In the genomic region with DNA sequence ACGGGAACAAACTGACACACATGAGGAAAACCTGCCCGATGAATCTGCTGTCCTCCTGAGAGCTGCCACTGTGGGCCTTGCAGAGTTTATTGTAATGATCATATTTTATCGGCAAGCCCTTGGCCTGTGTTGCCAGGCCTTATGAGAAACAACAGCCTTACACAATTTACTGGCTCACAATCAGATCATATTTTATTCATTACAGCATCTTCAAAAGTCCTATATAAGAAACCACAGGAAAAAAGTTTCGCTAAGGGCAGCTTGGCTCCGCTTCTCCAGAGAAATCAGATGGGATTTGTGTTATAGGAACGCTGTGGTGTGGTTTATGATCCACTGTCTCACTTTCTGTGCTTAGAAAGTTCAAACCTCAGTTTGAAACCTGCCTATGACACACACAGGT, we compare ENCODE assay signal across 23 mouse cellular contexts. TPM values are rescaled to one million over a fixed set of nuclear protein-coding genes. Genes with fewer than 3 reads are reported as not detected.
DNase-seq lines count a peak whose midpoint lies in the region; ATAC-seq lines count a peak whose summit lies in the region.
"Had no signal": no experiment of that assay in that cellular context is flagged by ENCODE, and none has a peak within 500 bp of the region (broad histone marks: within the 10 kb centered on the region; RNA-seq: fewer than 3 reads in every experiment).

No protein-coding gene starts in this region.

- ATAC-seq in hindbrain, embryonic 12.5 days (ENCODE audit: low FRiP score): no peak
- ATAC-seq in hindbrain, embryonic 16.5 days: no peak
- ATAC-seq in limb, embryonic 12.5 days (ENCODE audit: insufficient number of reproducible peaks, insufficient read depth, low FRiP score, low TSS enrichment, low read depth): no peak
- no peak for ATAC-seq in embryonic facial prominence, embryonic 14.5 days (ENCODE audit: low read depth)
- no peak for ATAC-seq in limb, embryonic 15.5 days (ENCODE audit: insufficient number of reproducible peaks, low FRiP score, low TSS enrichment, low read depth)
- no peak for ATAC-seq in forebrain, embryonic 13.5 days
- ATAC-seq: intestine, postnatal 0 days had no signal

- no peak overlapping the region for H3K4me3 ChIP-seq in hindbrain, embryonic 12.5 days
- H3K4me3 ChIP-seq in hindbrain, embryonic 16.5 days (ENCODE audit: low read length): no peak overlapping the region
- no peak overlapping the region for H3K4me3 ChIP-seq in limb, embryonic 12.5 days (replicated peaks)
- no peak overlapping the region for H3K4me3 ChIP-seq in limb, embryonic 10.5 days
- no peak overlapping the region for H3K4me3 ChIP-seq in embryonic facial prominence, embryonic 14.5 days (ENCODE audit: low read depth, low read length)
- H3K4me3 ChIP-seq in limb, embryonic 15.5 days: no peak overlapping the region
- no peak overlapping the region for H3K4me3 ChIP-seq in forebrain, embryonic 13.5 days
- H3K4me3 ChIP-seq: heart, embryonic 15.5 days; neural tube, embryonic 12.5 days had no signal

- DNase-seq in limb, embryonic 10.5 days (ENCODE audit: low spot score): no peak
- peak; percentile 65 for DNase-seq in embryonic facial prominence, embryonic 14.5 days (ENCODE audit: low spot score)
- no peak for DNase-seq in layer of hippocampus, postnatal 14 days (ENCODE audit: low spot score in 2 of 2)
- DNase-seq: cerebellum, adult 2 months; cerebellum, postnatal 36 days; forebrain, postnatal 0 days; kidney, postnatal 10 days; liver; lung, postnatal 14 days; right cerebral cortex, postnatal 14 days; spleen, adult 18-20 months; thymus, postnatal 36 days had no signal

- no peaks in the 10 kb centered on the region for H3K36me3 ChIP-seq in hindbrain, embryonic 12.5 days
- 0 out of 2 replicates have a peak, but pooled peaks cover 5% of the 10 kb centered on the region for H3K36me3 ChIP-seq in hindbrain, embryonic 16.5 days (ENCODE audit: control insufficient read depth, insufficient read depth, low read length)
- no peaks in the 10 kb centered on the region for H3K36me3 ChIP-seq in limb, embryonic 12.5 days
- H3K36me3 ChIP-seq in limb, embryonic 10.5 days: no peaks in the 10 kb centered on the region
- H3K36me3 ChIP-seq in embryonic facial prominence, embryonic 14.5 days (ENCODE audit: control insufficient read depth, insufficient read depth, low read length): no peaks in the 10 kb centered on the region
- no peaks in the 10 kb centered on the region for H3K36me3 ChIP-seq in limb, embryonic 15.5 days
- no peaks in the 10 kb centered on the region for H3K36me3 ChIP-seq in forebrain, embryonic 13.5 days (ENCODE audit: poor library complexity, severe bottlenecking)
- H3K36me3 ChIP-seq: heart, embryonic 15.5 days; neural tube, embryonic 12.5 days had no signal

- WGBS in hindbrain, embryonic 12.5 days: 88% methylated on average over 6 of the region's 6 CpGs
- WGBS in hindbrain, embryonic 16.5 days: 86% methylated on average over 6 of the region's 6 CpGs
- WGBS in limb, embryonic 12.5 days: 82% methylated on average over 6 of the region's 6 CpGs
- WGBS in limb, embryonic 10.5 days: 92% methylated on average over 6 of the region's 6 CpGs
- 51% methylated on average over 6 of the region's 6 CpGs for WGBS in embryonic facial prominence, embryonic 14.5 days
- WGBS in limb, embryonic 15.5 days: 45% methylated on average over 6 of the region's 6 CpGs
- WGBS in forebrain, embryonic 13.5 days: 95% methylated on average over 6 of the region's 6 CpGs

- no peaks in the 10 kb centered on the region for H3K9me3 ChIP-seq in hindbrain, embryonic 12.5 days (replicated peaks)
- no peaks in the 10 kb centered on the region for H3K9me3 ChIP-seq in hindbrain, embryonic 16.5 days (ENCODE audit: control insufficient read depth, low read length)
- no peaks in the 10 kb centered on the region for H3K9me3 ChIP-seq in limb, embryonic 12.5 days
- H3K9me3 ChIP-seq in limb, embryonic 10.5 days (replicated peaks): no peaks in the 10 kb centered on the region
- no peaks in the 10 kb centered on the region for H3K9me3 ChIP-seq in embryonic facial prominence, embryonic 14.5 days (ENCODE audit: control insufficient read depth, low read length)
- no peaks in the 10 kb centered on the region for H3K9me3 ChIP-seq in limb, embryonic 15.5 days
- no peaks in the 10 kb centered on the region for H3K9me3 ChIP-seq in forebrain, embryonic 13.5 days (replicated peaks)
- H3K9me3 ChIP-seq: heart, embryonic 15.5 days; neural tube, embryonic 12.5 days had no signal

- peaks cover 16% of the 10 kb centered on the region for H3K4me1 ChIP-seq in hindbrain, embryonic 12.5 days
- H3K4me1 ChIP-seq in hindbrain, embryonic 16.5 days (ENCODE audit: control insufficient read depth, insufficient read depth, low read depth, low read length): peaks cover 18% of the 10 kb centered on the region
- peaks cover 51% of the 10 kb centered on the region for H3K4me1 ChIP-seq in limb, embryonic 12.5 days (replicated peaks)
- H3K4me1 ChIP-seq in limb, embryonic 10.5 days: peaks cover 13% of the 10 kb centered on the region
- H3K4me1 ChIP-seq in embryonic facial prominence, embryonic 14.5 days (ENCODE audit: control insufficient read depth, insufficient read depth, low read length): peaks cover 28% of the 10 kb centered on the region
- peaks cover 42% of the 10 kb centered on the region for H3K4me1 ChIP-seq in limb, embryonic 15.5 days
- peaks cover 22% of the 10 kb centered on the region for H3K4me1 ChIP-seq in forebrain, embryonic 13.5 days

- H3K4me2 ChIP-seq in hindbrain, embryonic 12.5 days (replicated peaks): no peak overlapping the region
- no peak overlapping the region for H3K4me2 ChIP-seq in hindbrain, embryonic 16.5 days (ENCODE audit: low read length)
- no peak overlapping the region for H3K4me2 ChIP-seq in limb, embryonic 12.5 days
- H3K4me2 ChIP-seq in embryonic facial prominence, embryonic 14.5 days (ENCODE audit: low read depth, low read length): no peak overlapping the region
- H3K4me2 ChIP-seq in limb, embryonic 15.5 days: no peak overlapping the region
- H3K4me2 ChIP-seq in forebrain, embryonic 13.5 days: no peak overlapping the region
- H3K4me2 ChIP-seq: heart, embryonic 15.5 days had no signal

- 0 out of 2 replicates have a peak overlapping the region, but pooled peaks have one; percentile 77 for H3K27ac ChIP-seq in hindbrain, embryonic 12.5 days
- H3K27ac ChIP-seq in hindbrain, embryonic 16.5 days (ENCODE audit: low read depth, low read length): no peak overlapping the region
- peak overlapping the region; percentile 87 for H3K27ac ChIP-seq in limb, embryonic 12.5 days
- no peak overlapping the region for H3K27ac ChIP-seq in limb, embryonic 10.5 days
- H3K27ac ChIP-seq in embryonic facial prominence, embryonic 14.5 days (replicated peaks; ENCODE audit: low read depth, low read length): peak overlapping the region; percentile 75
- peak overlapping the region; percentile 83; the same call in 1 of the 2 replicates for H3K27ac ChIP-seq in limb, embryonic 15.5 days
- no peak overlapping the region for H3K27ac ChIP-seq in forebrain, embryonic 13.5 days
- H3K27ac ChIP-seq: heart, embryonic 15.5 days had no signal

- no peak overlapping the region for H3K9ac ChIP-seq in hindbrain, embryonic 12.5 days
- no peak overlapping the region for H3K9ac ChIP-seq in hindbrain, embryonic 16.5 days (ENCODE audit: low read depth, low read length)
- no peak overlapping the region for H3K9ac ChIP-seq in limb, embryonic 12.5 days (replicated peaks)
- no peak overlapping the region for H3K9ac ChIP-seq in embryonic facial prominence, embryonic 14.5 days (ENCODE audit: low read depth, low read length)
- no peak overlapping the region for H3K9ac ChIP-seq in limb, embryonic 15.5 days
- H3K9ac ChIP-seq in forebrain, embryonic 13.5 days: no peak overlapping the region
- H3K9ac ChIP-seq: forebrain, postnatal 0 days; heart, embryonic 15.5 days; neural tube, embryonic 12.5 days had no signal

- H3K27me3 ChIP-seq in hindbrain, embryonic 12.5 days: no peaks in the 10 kb centered on the region
- no peaks in the 10 kb centered on the region for H3K27me3 ChIP-seq in hindbrain, embryonic 16.5 days (replicated peaks; ENCODE audit: control insufficient read depth, insufficient read depth, low read length)
- no peaks in the 10 kb centered on the region for H3K27me3 ChIP-seq in limb, embryonic 12.5 days
- no peaks in the 10 kb centered on the region for H3K27me3 ChIP-seq in limb, embryonic 10.5 days (ENCODE audit: low read depth, poor library complexity, severe bottlenecking)
- no peaks in the 10 kb centered on the region for H3K27me3 ChIP-seq in embryonic facial prominence, embryonic 14.5 days (replicated peaks; ENCODE audit: control insufficient read depth, insufficient read depth, low read length)
- H3K27me3 ChIP-seq in limb, embryonic 15.5 days: no peaks in the 10 kb centered on the region
- no peaks in the 10 kb centered on the region for H3K27me3 ChIP-seq in forebrain, embryonic 13.5 days
- H3K27me3 ChIP-seq: CH12.LX; heart, embryonic 15.5 days; neural tube, embryonic 12.5 days had no signal

RNA-seq across cellular contexts. Expression of gene Ankrd55, which starts 42.0 kb away (rescaled TPM):
- 2.4 and 2.5 TPM in 2 replicates for polyA plus RNA-seq in hindbrain, embryonic 12.5 days (2016; fragmentation: Nextera tagmentation; extraction: Ambion mirVana)
- polyA plus RNA-seq in hindbrain, embryonic 16.5 days (2015; fragmentation: Nextera tagmentation; extraction: Ambion mirVana): 9.9 and 12.6 TPM in 2 replicates
- 0.65 and 0.89 TPM in 2 replicates for polyA plus RNA-seq in limb, embryonic 12.5 days (2016; fragmentation: Nextera tagmentation; extraction: Ambion mirVana)
- polyA plus RNA-seq in limb, embryonic 10.5 days (2016; fragmentation: Nextera tagmentation; extraction: Ambion mirVana): 0.23 and 0.46 TPM in 2 replicates
- 0.92 and 1.2 TPM in 2 replicates for polyA plus RNA-seq in embryonic facial prominence, embryonic 14.5 days (2014; fragmentation: Nextera tagmentation; extraction: Ambion mirVana)
- 0.89 and 1.00 TPM in 2 replicates for polyA plus RNA-seq in limb, embryonic 15.5 days (2015; fragmentation: Nextera tagmentation; extraction: Ambion mirVana)
- polyA plus RNA-seq in forebrain, embryonic 13.5 days (2015; fragmentation: Nextera tagmentation; extraction: Ambion mirVana): 1.3 and 1.7 TPM in 2 replicates
- total RNA-seq in layer of hippocampus, postnatal 14 days (2021): 1 to 10 TPM; 5.7 to 7.0 TPM
- total RNA-seq: hematopoietic stem cell, adult 5-6 weeks; MEL had no signal

Comparison
In these comparisons a context has a peak if more than half of its experiments do, and no peak if none do; other contexts are left out.
1. H3K27ac ChIP-seq: peak in hindbrain, embryonic 12.5 days (single experiment), limb, embryonic 12.5 days (single experiment), embryonic facial prominence, embryonic 14.5 days (single experiment) and limb, embryonic 15.5 days (single experiment); none in hindbrain, embryonic 16.5 days (single experiment), limb, embryonic 10.5 days (single experiment) and forebrain, embryonic 13.5 days (single experiment).